Mouse (Mus musculus): ENCODE results near the gene Wdr27. TPM values are rescaled to one million over a fixed set of nuclear protein-coding genes. Genes with fewer than 3 reads are reported as not detected.
A peak's percentile ranks its signal among the peaks of the same experiment; 100 is the strongest.
"Not testable (repeated sequence)": the region's sequence is repeated elsewhere in the genome, so short reads cannot be mapped to it uniquely, and the experiment has no call there.

The Wdr27 gene
- polyA plus RNA-seq, 1 experiment = 51.5 TPM

DNA sequence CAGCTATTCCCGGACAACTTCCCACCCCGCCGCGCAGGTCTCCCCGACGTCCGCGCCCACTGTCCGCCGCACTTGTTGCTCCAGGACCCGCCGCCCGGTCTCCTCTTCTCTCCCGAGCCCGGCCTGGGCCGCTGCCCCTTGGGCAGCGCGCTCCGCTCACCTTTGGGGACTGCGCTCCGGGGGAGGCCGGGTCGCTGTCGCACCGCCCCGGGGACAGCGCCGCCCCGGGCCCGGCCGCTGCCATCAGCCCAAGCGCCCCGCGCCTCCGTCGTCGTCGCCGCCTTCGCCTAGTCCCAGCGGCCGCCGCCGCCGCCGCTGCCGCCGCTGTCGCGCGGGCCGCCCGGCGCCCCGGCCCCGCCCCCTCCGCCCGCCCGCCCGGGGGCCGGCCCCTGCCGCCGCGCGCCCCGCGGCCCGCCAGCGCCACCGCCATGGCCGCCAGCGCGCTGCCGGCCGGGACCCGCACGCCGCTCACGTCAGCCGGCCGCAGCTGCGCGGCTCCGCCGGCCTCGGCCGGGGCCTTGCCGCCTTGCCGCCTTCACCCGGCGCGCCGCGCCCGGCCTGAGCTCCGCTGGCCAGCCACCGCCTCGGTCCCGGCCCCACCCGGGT lies 18.1 kb upstream of the Wdr27 start, which contains the start of gene Phf10:
Phf10 (minus strand) TSS at position 323 of the 606 bp plus-strand sequence.
- H3K27ac ChIP-seq (ENCODE audit: control insufficient read depth, insufficient read depth, low read depth, low read length) = peak within 1 kb of the TSS; percentile 88
- TF ChIP-seq POLR2A (IDR thresholded peaks at IDR 0.05; ENCODE audit: control insufficient read depth, low read depth, low read length) = 0 out of 2 replicates have a peak, but pooled peaks have one; percentile 10
- not testable (repeated sequence) for H3K4me1 ChIP-seq (ENCODE audit: control insufficient read depth, insufficient read depth, low read length)

DNA sequence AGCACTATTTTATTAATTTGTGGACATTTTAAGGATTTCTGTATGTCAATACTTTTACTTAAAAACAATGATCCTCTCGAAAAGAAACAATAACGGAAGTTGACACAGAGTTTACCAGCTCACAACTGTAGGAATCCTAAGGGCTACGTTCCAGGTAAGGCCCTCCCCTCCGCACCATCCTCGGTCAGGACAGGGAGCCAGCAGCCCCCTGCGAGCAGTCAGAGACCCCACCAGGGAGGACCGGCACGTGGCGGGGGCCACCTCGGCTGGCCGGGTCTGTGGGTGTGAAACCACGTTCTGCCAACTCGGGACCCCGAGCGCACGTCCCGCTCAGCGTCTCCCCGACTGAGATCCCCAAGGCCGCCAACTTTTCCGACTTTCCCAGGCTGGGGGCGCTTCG lies 17.6 kb upstream of the Wdr27 start:
- Histone ChIP-seq H3K27me3 (ENCODE audit: control insufficient read depth, insufficient read depth, low read length) (no peaks in the 10 kb centered on the region), H3K27ac (ENCODE audit: control insufficient read depth, insufficient read depth, low read depth, low read length) (peak overlapping the region; percentile 88), H3K4me3 (ENCODE audit: control insufficient read depth, low read depth, low read length) (peak overlapping the region; percentile 96), H3K4me1 (ENCODE audit: control insufficient read depth, insufficient read depth, low read length) (peaks cover 3% of the 10 kb centered on the region), H3K36me3 (ENCODE audit: control insufficient read depth, insufficient read depth, low read length) (peaks cover 1% of the 10 kb centered on the region; the same call in 1 of the 2 replicates)
- TF ChIP-seq POLR2A (IDR thresholded peaks at IDR 0.05; ENCODE audit: control insufficient read depth, low read depth, low read length) (0 out of 2 replicates have a peak, but pooled peaks have one; percentile 10), CTCF (IDR thresholded peaks at IDR 0.05; ENCODE audit: control insufficient read depth, insufficient read depth, insufficient replicate concordance, low read depth, low read length) (no peak)

More for the DNA sequence above, 18.1 kb upstream of the Wdr27 start, which contains the start of gene Phf10:
- not testable (repeated sequence) for H3K36me3 ChIP-seq (ENCODE audit: control insufficient read depth, insufficient read depth, low read length); H3K27me3 ChIP-seq (ENCODE audit: control insufficient read depth, insufficient read depth, low read length)
- H3K4me3 ChIP-seq (ENCODE audit: control insufficient read depth, low read depth, low read length) = peak within 1 kb of the TSS; percentile 96

DNA sequence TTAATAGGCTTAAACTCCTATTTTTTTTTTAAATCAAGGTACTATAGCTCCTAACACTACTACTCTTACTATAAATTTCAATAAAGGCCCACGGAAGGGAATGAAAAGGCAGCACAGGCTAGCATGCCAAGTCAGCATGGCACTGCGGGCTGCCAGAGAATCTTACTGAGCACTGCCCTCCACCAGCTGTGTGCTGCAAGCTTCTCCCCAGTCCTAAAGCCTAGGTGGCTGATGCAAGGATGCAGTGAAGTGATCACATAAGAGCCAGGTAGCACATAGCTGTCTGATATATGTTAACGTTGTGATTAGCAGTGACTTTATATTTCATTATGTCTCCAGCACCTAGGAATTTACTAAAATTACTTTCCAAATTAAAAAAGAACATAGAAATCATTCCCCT lies 17.0 kb upstream of the Wdr27 start:
- TF ChIP-seq POLR2A (IDR thresholded peaks at IDR 0.05; ENCODE audit: control insufficient read depth, low read depth, low read length) = no peak
- no peak for TF ChIP-seq CTCF (IDR thresholded peaks at IDR 0.05; ENCODE audit: control insufficient read depth, insufficient read depth, insufficient replicate concordance, low read depth, low read length)
- peaks cover 3% of the 10 kb centered on the region for H3K4me1 ChIP-seq (ENCODE audit: control insufficient read depth, insufficient read depth, low read length)
- H3K4me3 ChIP-seq (ENCODE audit: control insufficient read depth, low read depth, low read length) = peak overlapping the region; percentile 50
- no peaks in the 10 kb centered on the region for H3K27me3 ChIP-seq (ENCODE audit: control insufficient read depth, insufficient read depth, low read length)
- H3K27ac ChIP-seq (ENCODE audit: control insufficient read depth, insufficient read depth, low read depth, low read length) = no peak overlapping the region
- peaks cover 1% of the 10 kb centered on the region; the same call in 1 of the 2 replicates for H3K36me3 ChIP-seq (ENCODE audit: control insufficient read depth, insufficient read depth, low read length)

DNA sequence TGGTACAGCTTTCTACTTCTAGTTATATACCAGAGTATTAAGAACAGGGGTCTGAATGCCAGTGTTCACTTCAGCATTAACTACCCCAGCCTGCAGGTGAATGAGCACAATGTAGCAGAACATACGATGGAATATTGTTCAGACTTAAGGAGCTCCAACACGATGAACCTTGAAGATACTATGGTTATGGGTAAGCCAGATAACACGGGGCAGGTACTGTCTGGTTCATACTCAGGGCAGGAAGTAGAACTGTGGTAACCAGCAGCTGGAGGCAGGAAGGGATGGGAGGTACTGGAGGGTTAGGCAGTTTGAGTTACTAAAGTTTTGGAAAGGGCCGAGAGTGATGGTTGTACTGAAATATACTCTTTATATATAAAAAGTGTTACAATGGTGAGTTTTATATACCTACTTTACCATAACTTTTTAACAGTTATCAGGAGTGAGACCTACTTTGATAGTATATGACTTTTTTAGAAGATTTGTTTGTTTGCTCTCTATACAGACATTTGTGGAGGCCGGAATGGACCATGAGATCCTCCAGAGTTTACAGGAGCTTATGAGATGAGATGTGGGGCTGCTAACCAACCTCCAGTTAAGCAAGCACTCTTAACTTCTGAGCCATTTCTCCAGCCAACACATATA lies 15.8 kb upstream of the Wdr27 start:
- TF ChIP-seq POLR2A (IDR thresholded peaks at IDR 0.05; ENCODE audit: control insufficient read depth, low read depth, low read length) (no peak), CTCF (IDR thresholded peaks at IDR 0.05; ENCODE audit: control insufficient read depth, insufficient read depth, insufficient replicate concordance, low read depth, low read length) (no peak)
- H3K36me3 ChIP-seq (ENCODE audit: control insufficient read depth, insufficient read depth, low read length) = peaks cover 1% of the 10 kb centered on the region; the same call in 1 of the 2 replicates
- H3K4me3 ChIP-seq (ENCODE audit: control insufficient read depth, low read depth, low read length) = no peak overlapping the region
- H3K27me3 ChIP-seq (ENCODE audit: control insufficient read depth, insufficient read depth, low read length) = no peaks in the 10 kb centered on the region
- no peak overlapping the region for H3K27ac ChIP-seq (ENCODE audit: control insufficient read depth, insufficient read depth, low read depth, low read length)
- H3K4me1 ChIP-seq (ENCODE audit: control insufficient read depth, insufficient read depth, low read length) = peaks cover 3% of the 10 kb centered on the region

DNA sequence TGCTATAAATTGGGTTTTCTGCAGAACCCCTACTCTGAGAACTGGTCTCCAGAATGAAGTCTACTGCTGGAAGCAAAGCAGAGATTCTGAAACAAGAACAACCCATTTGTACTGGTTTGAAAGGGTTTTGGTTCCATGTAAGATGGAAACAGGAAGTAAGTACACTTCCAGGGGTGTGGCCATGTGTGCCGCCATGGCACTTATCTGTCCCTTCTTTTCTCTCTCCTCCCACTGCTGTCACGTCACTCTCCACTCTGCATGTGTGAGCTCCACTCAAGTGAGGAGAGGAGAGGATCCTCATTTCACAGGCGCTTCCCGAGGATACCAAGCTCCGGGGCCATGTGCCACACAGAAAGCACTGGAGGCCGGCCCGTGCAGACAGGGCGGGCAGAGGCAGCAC lies 10.5 kb upstream of the Wdr27 start:
- H3K36me3 ChIP-seq (ENCODE audit: control insufficient read depth, insufficient read depth, low read length) = peaks cover 3% of the 10 kb centered on the region; the same call in 1 of the 2 replicates
- no peak overlapping the region for H3K4me3 ChIP-seq (ENCODE audit: control insufficient read depth, low read depth, low read length)
- no peaks in the 10 kb centered on the region for H3K27me3 ChIP-seq (ENCODE audit: control insufficient read depth, insufficient read depth, low read length)
- H3K27ac ChIP-seq (ENCODE audit: control insufficient read depth, insufficient read depth, low read depth, low read length) = no peak overlapping the region
- no peaks in the 10 kb centered on the region for H3K4me1 ChIP-seq (ENCODE audit: control insufficient read depth, insufficient read depth, low read length)
- TF ChIP-seq POLR2A (IDR thresholded peaks at IDR 0.05; ENCODE audit: control insufficient read depth, low read depth, low read length) (no peak), CTCF (IDR thresholded peaks at IDR 0.05; ENCODE audit: control insufficient read depth, insufficient read depth, insufficient replicate concordance, low read depth, low read length) (no peak)

DNA sequence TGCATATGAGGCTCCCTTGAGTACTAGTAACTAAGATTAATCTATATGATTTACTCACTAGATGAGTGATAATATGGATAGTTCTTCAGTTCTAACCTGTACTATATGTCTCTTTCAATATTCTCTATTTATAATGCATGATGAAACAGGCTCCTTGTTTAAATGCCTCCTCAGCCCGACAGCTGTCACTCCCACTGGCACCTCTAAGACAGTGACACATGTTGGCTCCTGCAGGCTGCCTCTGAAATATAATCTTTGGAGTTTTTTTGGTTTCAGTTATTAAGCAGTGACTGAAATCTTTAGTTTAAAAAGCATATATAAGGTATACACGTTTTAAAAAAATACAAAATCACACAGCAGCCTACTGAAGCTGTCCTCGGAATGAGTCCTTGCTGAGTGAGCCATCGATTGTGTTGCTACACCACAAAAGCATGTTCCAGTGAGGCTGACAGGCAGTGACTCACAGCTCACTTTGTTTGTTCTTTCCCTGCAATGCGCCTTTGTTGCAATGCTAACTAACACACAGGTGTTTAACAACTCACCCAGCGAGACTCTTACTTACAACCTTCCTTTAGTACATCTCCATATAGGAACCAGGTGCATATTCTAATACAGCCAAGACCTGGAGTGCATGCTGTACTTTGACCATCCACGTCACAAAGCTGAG lies 6.3 kb upstream of the Wdr27 start:
- TF ChIP-seq CTCF (IDR thresholded peaks at IDR 0.05; ENCODE audit: control insufficient read depth, insufficient read depth, insufficient replicate concordance, low read depth, low read length) (no peak), POLR2A (IDR thresholded peaks at IDR 0.05; ENCODE audit: control insufficient read depth, low read depth, low read length) (no peak)
- Histone ChIP-seq H3K4me3 (ENCODE audit: control insufficient read depth, low read depth, low read length) (no peak overlapping the region), H3K4me1 (ENCODE audit: control insufficient read depth, insufficient read depth, low read length) (no peaks in the 10 kb centered on the region), H3K27me3 (ENCODE audit: control insufficient read depth, insufficient read depth, low read length) (no peaks in the 10 kb centered on the region), H3K36me3 (ENCODE audit: control insufficient read depth, insufficient read depth, low read length) (peaks cover 3% of the 10 kb centered on the region; the same call in 1 of the 2 replicates), H3K27ac (ENCODE audit: control insufficient read depth, insufficient read depth, low read depth, low read length) (no peak overlapping the region)

DNA sequence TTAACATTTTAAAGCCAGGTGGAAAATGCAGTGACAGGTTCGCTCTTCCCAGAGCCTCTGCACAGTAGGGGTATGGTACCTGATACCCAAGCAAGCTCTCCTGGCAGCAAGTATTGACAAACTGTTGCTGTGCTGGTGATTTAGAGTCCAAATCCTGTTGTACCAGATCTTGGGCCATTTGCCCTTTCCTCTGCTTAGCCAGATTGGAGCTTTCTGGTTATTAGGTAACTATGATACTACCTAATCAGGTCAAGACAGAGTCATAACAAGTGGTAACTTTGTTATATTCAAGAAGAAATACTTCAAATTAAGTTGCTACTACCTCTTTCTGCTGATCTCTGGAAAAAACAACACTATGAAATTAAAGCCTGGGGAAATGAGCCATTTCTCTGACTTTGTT lies 1.6 kb upstream of the Wdr27 start:
- TF ChIP-seq CTCF (IDR thresholded peaks at IDR 0.05; ENCODE audit: control insufficient read depth, insufficient read depth, insufficient replicate concordance, low read depth, low read length) (no peak), POLR2A (IDR thresholded peaks at IDR 0.05; ENCODE audit: control insufficient read depth, low read depth, low read length) (no peak)
- no peak overlapping the region for H3K27ac ChIP-seq (ENCODE audit: control insufficient read depth, insufficient read depth, low read depth, low read length)
- H3K27me3 ChIP-seq (ENCODE audit: control insufficient read depth, insufficient read depth, low read length) = no peaks in the 10 kb centered on the region
- H3K4me3 ChIP-seq (ENCODE audit: control insufficient read depth, low read depth, low read length) = no peak overlapping the region
- peaks cover 5% of the 10 kb centered on the region; the same call in 1 of the 2 replicates for H3K4me1 ChIP-seq (ENCODE audit: control insufficient read depth, insufficient read depth, low read length)
- no peaks in the 10 kb centered on the region; the same call in 1 of the 2 replicates for H3K36me3 ChIP-seq (ENCODE audit: control insufficient read depth, insufficient read depth, low read length)

Data from testis, adult 2 months (tissue).